Mouse (Mus musculus) lung, postnatal 0 days (tissue): ENCODE data around the gene Sgip1. TPM values are rescaled to one million over a fixed set of nuclear protein-coding genes. Genes with fewer than 3 reads are reported as not detected.

Experiments used
- ATAC-seq: fragments of 200-750 bp; cut with Nextera tagmentation; 2 replicates; pipeline ENCODE4 v1.8.0; 2017; ENCODE audit warnings: moderate library complexity
- DNase-seq: peaks from one replicate; pipeline ENCODE4 v3.0.0-alpha.2; 2016; ENCODE audit warnings: low spot score
- H3K27ac ChIP-seq: fragments of 300-500 bp; sonication (generic); 2 replicates; pipeline ENCODE4 v1.5.1; 2014; ENCODE audit warnings: antibody characterized with exemption, mild to moderate bottlenecking, low read length, mixed read lengths
- H3K27me3 ChIP-seq: fragments of 300-500 bp; sonication (generic); replicated peaks from 2 replicates; pipeline ENCODE4 v1.6.1; 2014; ENCODE audit warnings: low read length, mixed read lengths; ENCODE audit not compliant: insufficient read depth
- H3K36me3 ChIP-seq: fragments of 300-500 bp; sonication (generic); 2 replicates; pipeline ENCODE4 v1.6.1; 2014; ENCODE audit warnings: low read length, mixed read lengths; ENCODE audit not compliant: insufficient read depth
- H3K4me1 ChIP-seq: fragments of 300-500 bp; sonication (generic); 2 replicates; pipeline ENCODE4 v1.6.1; 2014; ENCODE audit warnings: antibody characterized with exemption, low read depth, low read length, mixed read lengths; ENCODE audit not compliant: insufficient read depth
- H3K4me2 ChIP-seq: fragments of 300-500 bp; sonication (generic); replicated peaks from 2 replicates; pipeline ENCODE4 v1.6.1; 2014; ENCODE audit warnings: low read depth, mild to moderate bottlenecking, low read length, moderate library complexity, mixed read lengths
- H3K4me3 ChIP-seq: fragments of 300-500 bp; sonication (generic); 2 replicates; pipeline ENCODE4 v1.5.1; 2014; ENCODE audit warnings: low read depth, low read length
- H3K9ac ChIP-seq: fragments of 300-500 bp; sonication (generic); replicated peaks from 2 replicates; pipeline ENCODE4 v1.6.1; 2014; ENCODE audit warnings: low read depth, mild to moderate bottlenecking
- H3K9me3 ChIP-seq: fragments of 300-500 bp; sonication (generic); 2 replicates; pipeline ENCODE4 v1.6.1; 2016; ENCODE audit warnings: low read length, mixed read lengths
- CTCF ChIP-seq: IDR thresholded peaks from 2 replicates; pipeline ENCODE4 v1.5.1; 2016; ENCODE audit warnings: antibody characterized with exemption, mild to moderate bottlenecking
- EP300 ChIP-seq: IDR thresholded peaks from 2 replicates; pipeline ENCODE4 v1.6.1; 2016; ENCODE audit warnings: antibody characterized with exemption, mild to moderate bottlenecking, control low read depth
- WGBS: fragments of 180-500 bp; shearing (Covaris S2); extraction: QIAGEN DNeasy Blood & Tissue Kit; methylation state at CpG from one replicate; pipeline ENCODE4 v1.1.7; 2014; 5-methylcytosine and 5-hydroxymethylcytosine counted together
- polyA plus RNA-seq: library from polyadenylated mRNA; unstranded; fragments of >200 nt; fragmentation: Nextera tagmentation; extraction: Ambion mirVana; gene quantifications from 2 replicates; pipeline ENCODE4 v1.2.1, GENCODE M21; 2015

The Sgip1 gene
- polyA plus RNA-seq, 1 experiment from 2014 or later: 7.8 TPM

- H3K27me3 ChIP-seq: no peaks in the 10 kb centered on the region
- 71% methylated on average over 8 of the region's 8 CpGs for WGBS
- no peak overlapping the region for H3K4me2 ChIP-seq
- TF ChIP-seq CTCF (no peak), EP300 (no peak)
- peaks cover 7% of the 10 kb centered on the region; the same call in 1 of the 2 replicates for H3K4me1 ChIP-seq
- H3K9me3 ChIP-seq: no peaks in the 10 kb centered on the region
- ATAC-seq (no peak), DNase-seq (no peak)
- no peak overlapping the region for H3K27ac ChIP-seq
- no peak overlapping the region for H3K9ac ChIP-seq
- no peak overlapping the region for H3K4me3 ChIP-seq
- H3K36me3 ChIP-seq: no peaks in the 10 kb centered on the region
Measured at GRCm38 (mm10) chr4:102981709-102982108, 240.6 kb downstream of the Sgip1 start.

- WGBS: 60% methylated on average over 7 of the region's 7 CpGs
- Histone ChIP-seq H3K9me3 (no peaks in the 10 kb centered on the region), H3K27me3 (no peaks in the 10 kb centered on the region), H3K9ac (no peak overlapping the region), H3K36me3 (no peaks in the 10 kb centered on the region), H3K27ac (no peak overlapping the region), H3K4me3 (no peak overlapping the region), H3K4me2 (no peak overlapping the region), H3K4me1 (no peaks in the 10 kb centered on the region)
- no peak for ATAC-seq
- TF ChIP-seq CTCF: no peak
- TF ChIP-seq EP300: no peak
- no peak for DNase-seq
Measured at GRCm38 (mm10) chr4:102986173-102986572, 245.1 kb downstream of the Sgip1 start.

GRCm38 (mm10) chr4:102986917-102987316 is 245.8 kb downstream of the Sgip1 start:
- TF ChIP-seq CTCF (peak; percentile 89), EP300 (no peak)
- 2% methylated on average over 2 of the region's 2 CpGs for WGBS
- Histone ChIP-seq H3K4me1 (no peaks in the 10 kb centered on the region), H3K27ac (no peak overlapping the region), H3K9ac (no peak overlapping the region), H3K4me2 (no peak overlapping the region), H3K9me3 (no peaks in the 10 kb centered on the region), H3K4me3 (no peak overlapping the region), H3K27me3 (no peaks in the 10 kb centered on the region), H3K36me3 (no peaks in the 10 kb centered on the region)
- DNase-seq (peak; percentile 89), ATAC-seq (peak; percentile 57; the same call in 1 of the 2 replicates)

GRCm38 (mm10) chr4:102987325-102987724 is 246.2 kb downstream of the Sgip1 start:
- no peak overlapping the region for H3K9ac ChIP-seq
- H3K27ac ChIP-seq: no peak overlapping the region
- ATAC-seq (no peak), DNase-seq (no peak)
- H3K36me3 ChIP-seq: no peaks in the 10 kb centered on the region
- H3K4me3 ChIP-seq: no peak overlapping the region
- H3K4me2 ChIP-seq: no peak overlapping the region
- H3K9me3 ChIP-seq: no peaks in the 10 kb centered on the region
- H3K27me3 ChIP-seq: no peaks in the 10 kb centered on the region
- TF ChIP-seq EP300: no peak
- TF ChIP-seq CTCF: no peak
- H3K4me1 ChIP-seq: no peaks in the 10 kb centered on the region
- WGBS: 61% methylated on average over 4 of the region's 4 CpGs

GRCm38 (mm10) chr4:102987756-102988155 is 246.7 kb downstream of the Sgip1 start:
- no peak overlapping the region for H3K4me2 ChIP-seq
- ATAC-seq: no peak
- H3K4me3 ChIP-seq: no peak overlapping the region
- no peaks in the 10 kb centered on the region for H3K9me3 ChIP-seq
- DNase-seq: no peak
- TF ChIP-seq CTCF (no peak), EP300 (no peak)
- H3K4me1 ChIP-seq: no peaks in the 10 kb centered on the region
- no peaks in the 10 kb centered on the region for H3K36me3 ChIP-seq
- no peaks in the 10 kb centered on the region for H3K27me3 ChIP-seq
- H3K27ac ChIP-seq: no peak overlapping the region
- WGBS: 78% methylated on average over 2 of the region's 2 CpGs
- no peak overlapping the region for H3K9ac ChIP-seq

- H3K27ac ChIP-seq: no peak overlapping the region
- H3K9me3 ChIP-seq: no peaks in the 10 kb centered on the region
- WGBS: 62% methylated on average over 6 of the region's 6 CpGs
- H3K4me2 ChIP-seq: no peak overlapping the region
- no peak overlapping the region for H3K9ac ChIP-seq
- no peak for ATAC-seq
- H3K27me3 ChIP-seq: no peaks in the 10 kb centered on the region
- TF ChIP-seq CTCF (no peak), EP300 (no peak)
- H3K4me3 ChIP-seq: no peak overlapping the region
- no peaks in the 10 kb centered on the region for H3K36me3 ChIP-seq
- no peak for DNase-seq
- H3K4me1 ChIP-seq: no peaks in the 10 kb centered on the region
Measured at GRCm38 (mm10) chr4:102988526-102988925, 247.4 kb downstream of the Sgip1 start.

GRCm38 (mm10) chr4:102989391-102989790 is 248.3 kb downstream of the Sgip1 start:
- H3K36me3 ChIP-seq: no peaks in the 10 kb centered on the region
- no peak for TF ChIP-seq EP300
- no peak for TF ChIP-seq CTCF
- no peak overlapping the region for H3K4me2 ChIP-seq
- H3K4me1 ChIP-seq: no peaks in the 10 kb centered on the region
- H3K27ac ChIP-seq: no peak overlapping the region
- H3K4me3 ChIP-seq: no peak overlapping the region
- H3K9me3 ChIP-seq: no peaks in the 10 kb centered on the region
- H3K27me3 ChIP-seq: no peaks in the 10 kb centered on the region
- ATAC-seq (no peak), DNase-seq (no peak)
- H3K9ac ChIP-seq: no peak overlapping the region
- 78% methylated on average over 5 of the region's 5 CpGs for WGBS
